Mouse (Mus musculus) brain, embryonic 14.5 days (tissue): ENCODE data around the gene Hsd3b7. TPM values are rescaled to one million over a fixed set of nuclear protein-coding genes. Genes with fewer than 3 reads are reported as not detected.

Source experiments
- DNase-seq: peaks from one replicate; pipeline ENCODE4 v3.0.0-alpha.2; 2011; ENCODE audit warnings: low read depth
- CTCF ChIP-seq: fragments of 200-500 bp; IDR thresholded peaks from 2 replicates; pipeline ENCODE4 v1.5.1; 2012; ENCODE audit warnings: inconsistent platforms, mild to moderate bottlenecking, moderate library complexity, borderline replicate concordance; ENCODE audit not compliant: insufficient read depth, insufficient read length; ENCODE audit errors: extremely low read depth
- POLR2A ChIP-seq: fragments of 200-500 bp; IDR thresholded peaks from 2 replicates; pipeline ENCODE4 v1.6.1; 2012; ENCODE audit warnings: mild to moderate bottlenecking, inconsistent platforms, borderline replicate concordance; ENCODE audit not compliant: poor library complexity, insufficient read depth, insufficient read length, severe bottlenecking; ENCODE audit errors: extremely low read depth
- polyA plus RNA-seq: library from polyadenylated mRNA; depleted of rRNA; stranded (reverse); fragments of >200 nt; gene quantifications from 2 replicates; pipeline ENCODE4 v1.2.3, GENCODE M21; 2012

The Hsd3b7 gene
- polyA plus RNA-seq, 1 experiment: 13.8 TPM

- peak; percentile 69 for DNase-seq
- TF ChIP-seq CTCF: no peak
- peak; percentile 34; the same call in 1 of the 2 replicates for TF ChIP-seq POLR2A
Observed at GRCm38 (mm10) chr7:127777474-127778266, 22.7 kb upstream of the Hsd3b7 start.

- TF ChIP-seq CTCF (no peak), POLR2A (no peak)
- DNase-seq: no peak
Observed at GRCm38 (mm10) chr7:127778350-127778749, 22.1 kb upstream of the Hsd3b7 start.

- DNase-seq: no peak
- TF ChIP-seq POLR2A (no peak), CTCF (no peak)
Observed at GRCm38 (mm10) chr7:127785308-127785707, 15.1 kb upstream of the Hsd3b7 start, which contains the start of gene Gm49388. Gene Gm49388 (plus strand): TSS chr7:127785608.

- DNase-seq: no peak
- no peak for TF ChIP-seq POLR2A
- no peak for TF ChIP-seq CTCF
Observed at GRCm38 (mm10) chr7:127797076-127797845, 3.1 kb upstream of the Hsd3b7 start.

GRCm38 (mm10) chr7:127798591-127798990 is 1.8 kb upstream of the Hsd3b7 start:
- TF ChIP-seq POLR2A: no peak
- DNase-seq: no peak

GRCm38 (mm10) chr7:127799211-127799610 is 1.2 kb upstream of the Hsd3b7 start:
- no peak for DNase-seq
- TF ChIP-seq CTCF (no peak), POLR2A (no peak)

- DNase-seq: no peak
- TF ChIP-seq POLR2A (no peak), CTCF (no peak)
Observed at GRCm38 (mm10) chr7:127799738-127800137, 666 bp upstream of the Hsd3b7 start.

GRCm38 (mm10) chr7:127801010-127801621 is 712 bp downstream of the Hsd3b7 start:
- no peak for DNase-seq
- TF ChIP-seq CTCF: no peak
- no peak for TF ChIP-seq POLR2A

- TF ChIP-seq CTCF: no peak
- no peak for DNase-seq
Observed at GRCm38 (mm10) chr7:127802313-127802712, 1.9 kb downstream of the Hsd3b7 start.

GRCm38 (mm10) chr7:127808821-127809220 is 8.4 kb downstream of the Hsd3b7 start:
- DNase-seq: no peak

GRCm38 (mm10) chr7:127809846-127810245 is 9.4 kb downstream of the Hsd3b7 start:
- no peak for TF ChIP-seq POLR2A
- no peak for TF ChIP-seq CTCF
- no peak for DNase-seq

More at GRCm38 (mm10) chr7:127808821-127809220, 8.4 kb downstream of the Hsd3b7 start:
- TF ChIP-seq POLR2A (no peak), CTCF (no peak)
